Mouse (Mus musculus): ENCODE measurements at regions not wholly inside any gene's neighbourhood (a gene's known extent, or its start where the extent isn't known, plus 50 kb on each side); places are given as distances from the start of the nearest gene placed in this dataset.

- no peak for ATAC-seq (ENCODE audit: extremely low read depth, insufficient number of reproducible peaks, low FRiP score, poor library complexity, severe bottlenecking)
Measured at GRCm38 (mm10) chr3:9200156-9200555, 409.7 kb downstream of the Zfp704 start.

- ATAC-seq (ENCODE audit: extremely low read depth, insufficient number of reproducible peaks, low FRiP score, poor library complexity, severe bottlenecking) = peak; percentile 65
Measured at GRCm38 (mm10) chr3:9198652-9199332, 411.1 kb downstream of the Zfp704 start.

GRCm38 (mm10) chr3:9195781-9196180 lies 414.1 kb downstream of the Zfp704 start:
- ATAC-seq (ENCODE audit: extremely low read depth, insufficient number of reproducible peaks, low FRiP score, poor library complexity, severe bottlenecking) = no peak

- ATAC-seq (ENCODE audit: extremely low read depth, insufficient number of reproducible peaks, low FRiP score, poor library complexity, severe bottlenecking) = no peak
Measured at GRCm38 (mm10) chr3:9189366-9190287, 420.3 kb downstream of the Zfp704 start.

GRCm38 (mm10) chr3:9186364-9187120 lies 423.3 kb downstream of the Zfp704 start:
- ATAC-seq (ENCODE audit: extremely low read depth, insufficient number of reproducible peaks, low FRiP score, poor library complexity, severe bottlenecking) = no peak

- no peak for ATAC-seq (ENCODE audit: extremely low read depth, insufficient number of reproducible peaks, low FRiP score, poor library complexity, severe bottlenecking)
Measured at GRCm38 (mm10) chr3:9181576-9181975, 428.3 kb downstream of the Zfp704 start.

- ATAC-seq (ENCODE audit: extremely low read depth, insufficient number of reproducible peaks, low FRiP score, poor library complexity, severe bottlenecking) = no peak
Measured at GRCm38 (mm10) chr3:9179641-9180040, 430.2 kb downstream of the Zfp704 start.

GRCm38 (mm10) chr3:9174517-9174832 lies 435.4 kb downstream of the Zfp704 start:
- no peak for ATAC-seq (ENCODE audit: extremely low read depth, insufficient number of reproducible peaks, low FRiP score, poor library complexity, severe bottlenecking)

GRCm38 (mm10) chr3:9173643-9174516 lies 436.0 kb downstream of the Zfp704 start:
- 0 out of 2 replicates have a peak, but pooled peaks have one; percentile 33 for ATAC-seq (ENCODE audit: extremely low read depth, insufficient number of reproducible peaks, low FRiP score, poor library complexity, severe bottlenecking)

- no peak for ATAC-seq (ENCODE audit: extremely low read depth, insufficient number of reproducible peaks, low FRiP score, poor library complexity, severe bottlenecking)
Measured at GRCm38 (mm10) chr3:9171970-9172369, 437.9 kb downstream of the Zfp704 start.

- ATAC-seq (ENCODE audit: extremely low read depth, insufficient number of reproducible peaks, low FRiP score, poor library complexity, severe bottlenecking) = no peak
Measured at GRCm38 (mm10) chr3:9168955-9169354, 440.9 kb downstream of the Zfp704 start.

GRCm38 (mm10) chr3:9159073-9159472 lies 450.8 kb downstream of the Zfp704 start:
- ATAC-seq (ENCODE audit: extremely low read depth, insufficient number of reproducible peaks, low FRiP score, poor library complexity, severe bottlenecking) = no peak

- ATAC-seq (ENCODE audit: extremely low read depth, insufficient number of reproducible peaks, low FRiP score, poor library complexity, severe bottlenecking) = peak; percentile 65
Measured at GRCm38 (mm10) chr3:9154172-9154571, 455.7 kb downstream of the Zfp704 start.

- peak; percentile 22; the same call in 1 of the 2 replicates for ATAC-seq (ENCODE audit: extremely low read depth, insufficient number of reproducible peaks, low FRiP score, poor library complexity, severe bottlenecking)
Measured at GRCm38 (mm10) chr3:9153690-9154089, 456.2 kb downstream of the Zfp704 start.

- ATAC-seq (ENCODE audit: extremely low read depth, insufficient number of reproducible peaks, low FRiP score, poor library complexity, severe bottlenecking) = no peak
Measured at GRCm38 (mm10) chr3:9152256-9152655, 457.6 kb downstream of the Zfp704 start.

- peak; percentile 24; the same call in 1 of the 2 replicates for ATAC-seq (ENCODE audit: extremely low read depth, insufficient number of reproducible peaks, low FRiP score, poor library complexity, severe bottlenecking)
Measured at GRCm38 (mm10) chr3:9151590-9151989, 458.3 kb downstream of the Zfp704 start.

- no peak for ATAC-seq (ENCODE audit: extremely low read depth, insufficient number of reproducible peaks, low FRiP score, poor library complexity, severe bottlenecking)
Measured at GRCm38 (mm10) chr3:9148605-9149004, 461.3 kb downstream of the Zfp704 start.

GRCm38 (mm10) chr3:9146481-9146880 lies 463.4 kb downstream of the Zfp704 start:
- ATAC-seq (ENCODE audit: extremely low read depth, insufficient number of reproducible peaks, low FRiP score, poor library complexity, severe bottlenecking) = no peak

- ATAC-seq (ENCODE audit: extremely low read depth, insufficient number of reproducible peaks, low FRiP score, poor library complexity, severe bottlenecking) = no peak
Measured at GRCm38 (mm10) chr3:9145612-9146011, 464.3 kb downstream of the Zfp704 start.

All from neutrophil, adult 5-6 weeks (primary cell).